Mouse (Mus musculus) neural tube, embryonic 10.5 days (tissue): ENCODE data around the gene Ctxn1.
"Not testable (repeated sequence)": the region's sequence is repeated elsewhere in the genome, so short reads cannot be mapped to it uniquely, and the experiment has no call there.

Source experiments
- DNase-seq: peaks from one replicate; pipeline ENCODE4 v3.0.0-alpha.2; 2017; ENCODE audit warnings: low spot score; ENCODE audit errors: extremely low spot score

The Ctxn1 gene

GRCm38 (mm10) chr8:4259125-4259804 lies at the start of gene Ctxn1:
Gene Ctxn1, minus strand, starts transcription at chr8:4259274.
- DNase-seq: peak; percentile 98

- DNase-seq: no peak
These were observed 46.8 kb upstream of the Ctxn1 start for GRCm38 (mm10) chr8:4305838-4306237.

DNA sequence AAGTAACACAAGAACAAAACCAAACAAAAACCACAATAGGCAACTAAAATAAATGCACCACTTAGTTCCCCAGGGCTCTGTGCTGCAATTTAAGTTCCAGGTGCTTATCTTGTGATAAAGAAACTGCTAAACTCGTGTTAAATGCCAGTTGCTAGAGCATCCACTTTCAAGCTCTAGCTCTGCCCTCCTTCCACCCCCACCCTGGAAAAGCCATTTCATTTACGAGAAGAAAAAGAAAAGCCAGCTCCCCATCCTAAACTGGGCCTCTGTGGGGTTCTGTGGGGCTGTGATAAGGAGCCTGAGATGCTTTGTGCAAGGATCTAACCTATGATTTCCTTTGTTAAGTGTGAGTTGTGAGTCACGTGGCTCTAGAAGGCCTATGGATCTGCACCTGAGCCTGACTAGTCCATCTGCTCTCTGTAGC lies 45.1 kb upstream of the Ctxn1 start:
- no peak for DNase-seq

DNA sequence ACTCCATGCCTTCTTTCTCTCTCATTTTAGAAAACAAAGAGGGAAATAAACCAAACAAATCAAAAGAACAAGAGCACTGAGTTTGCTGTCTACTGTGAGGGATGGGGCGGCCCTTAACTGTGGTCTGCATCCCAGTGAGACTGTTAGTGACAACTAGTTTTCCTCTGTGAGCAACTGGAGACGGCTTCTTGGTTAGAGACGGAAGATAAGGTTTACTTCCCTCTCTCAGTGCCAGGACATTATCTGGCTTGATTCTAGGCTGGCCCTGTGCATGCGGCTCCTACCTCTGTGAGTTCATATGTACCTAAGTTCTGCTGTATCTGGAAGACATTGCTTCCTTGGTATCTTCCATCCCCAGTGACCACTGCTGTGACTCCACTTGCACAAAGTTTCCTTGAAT lies 38.7 kb upstream of the Ctxn1 start:
- DNase-seq: no peak

- DNase-seq: no peak
These were observed 33.7 kb upstream of the Ctxn1 start for GRCm38 (mm10) chr8:4292738-4293137.

- DNase-seq: no peak
These were observed 17.0 kb upstream of the Ctxn1 start for GRCm38 (mm10) chr8:4276111-4276465.

- DNase-seq: peak; percentile 91
These were observed 16.4 kb upstream of the Ctxn1 start, which contains the start of gene Timm44 for GRCm38 (mm10) chr8:4275275-4276110. Gene Timm44, minus strand, starts transcription at chr8:4275913.

- DNase-seq: no peak
These were observed 10.5 kb upstream of the Ctxn1 start for GRCm38 (mm10) chr8:4269609-4270008.

DNA sequence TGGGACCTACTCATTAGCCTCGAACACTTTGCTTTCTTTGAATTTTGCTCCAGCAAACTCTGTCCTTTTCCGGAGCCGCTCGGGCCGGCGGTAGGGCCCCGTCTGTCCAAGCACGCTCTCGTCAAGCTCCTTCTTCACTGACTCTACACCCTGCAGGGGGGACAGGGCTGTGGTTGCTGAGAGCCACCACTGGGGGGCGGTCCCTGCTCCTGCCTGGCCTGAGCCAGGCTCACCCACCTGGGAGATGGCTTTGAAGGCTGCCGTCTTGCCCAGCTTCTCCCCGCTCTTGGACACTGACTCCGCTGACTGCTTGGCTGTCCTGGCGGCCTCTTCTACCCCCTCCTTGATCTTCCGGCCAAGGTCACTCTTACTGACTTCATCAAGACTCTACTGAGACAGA lies 8.6 kb upstream of the Ctxn1 start:
- no peak for DNase-seq

GRCm38 (mm10) chr8:4265160-4265914 lies 6.3 kb upstream of the Ctxn1 start:
- DNase-seq: no peak

GRCm38 (mm10) chr8:4263105-4263791 lies 4.2 kb upstream of the Ctxn1 start:
- DNase-seq: no peak

- DNase-seq: no peak
These were observed 714 bp upstream of the Ctxn1 start for GRCm38 (mm10) chr8:4259805-4260170.

DNA sequence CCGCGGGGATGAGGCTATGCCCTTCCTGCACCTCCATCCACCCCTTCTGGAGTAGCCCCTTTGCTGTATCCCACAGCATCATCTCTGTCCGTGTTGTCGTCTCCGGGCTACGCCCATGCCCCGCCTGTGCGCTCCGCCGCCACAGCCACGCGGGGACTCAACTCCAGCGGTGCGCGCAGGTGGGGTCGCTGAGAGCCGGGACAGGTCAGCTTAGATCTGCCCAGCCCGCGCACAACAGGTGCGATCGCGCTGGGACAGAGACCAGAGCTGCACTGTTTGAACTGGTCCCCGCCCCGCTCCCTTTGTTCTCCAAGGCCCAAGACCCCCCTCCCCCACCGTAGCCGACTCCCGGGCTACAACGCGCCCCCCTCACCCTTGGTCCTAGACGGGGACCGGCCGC lies 396 bp downstream of the Ctxn1 start:
- DNase-seq: no peak

DNA sequence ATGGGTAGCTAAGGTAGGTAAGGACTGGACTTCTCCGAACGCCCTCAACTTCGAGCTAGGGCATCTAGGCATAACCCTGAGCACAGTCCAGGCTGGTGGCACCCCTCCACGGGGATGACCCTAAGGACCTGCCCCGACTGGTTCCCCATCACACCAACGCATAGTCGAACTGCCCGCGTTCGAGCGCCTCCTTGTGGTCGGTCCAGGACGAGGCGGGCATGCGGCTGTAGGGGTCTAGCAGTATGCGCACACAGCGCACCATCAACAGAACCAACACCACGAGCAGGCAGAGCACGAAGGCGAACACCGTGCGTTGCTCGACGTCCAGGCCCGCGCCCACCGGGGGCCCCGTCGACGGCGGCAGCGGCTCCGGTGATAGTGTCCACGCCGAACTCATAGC lies 841 bp downstream of the Ctxn1 start:
- DNase-seq: peak; percentile 92

GRCm38 (mm10) chr8:4257350-4257749 lies 1.7 kb downstream of the Ctxn1 start:
- no peak for DNase-seq

DNA sequence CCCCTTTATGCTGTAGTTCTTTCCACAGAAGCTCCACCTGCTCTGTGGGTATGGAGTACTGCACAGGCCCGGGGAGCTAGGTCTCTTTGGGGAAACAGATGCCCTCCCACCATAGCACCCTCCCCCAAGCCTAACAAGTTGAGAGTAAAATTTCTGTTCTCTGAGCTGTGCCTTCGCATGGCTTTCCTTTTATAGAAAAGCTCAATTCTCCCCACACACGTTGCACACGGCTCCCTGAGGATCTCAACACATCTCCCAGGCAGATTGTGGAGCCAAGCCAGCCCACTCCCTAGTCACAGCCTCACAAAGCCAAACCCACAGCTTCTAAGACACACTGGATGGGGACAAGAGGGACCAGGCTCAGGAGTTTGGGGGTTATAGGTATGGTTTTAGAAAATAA lies 2.2 kb downstream of the Ctxn1 start:
- no peak for DNase-seq

- not testable (repeated sequence) for DNase-seq
These were observed 3.6 kb downstream of the Ctxn1 start for GRCm38 (mm10) chr8:4255471-4255870.

DNA sequence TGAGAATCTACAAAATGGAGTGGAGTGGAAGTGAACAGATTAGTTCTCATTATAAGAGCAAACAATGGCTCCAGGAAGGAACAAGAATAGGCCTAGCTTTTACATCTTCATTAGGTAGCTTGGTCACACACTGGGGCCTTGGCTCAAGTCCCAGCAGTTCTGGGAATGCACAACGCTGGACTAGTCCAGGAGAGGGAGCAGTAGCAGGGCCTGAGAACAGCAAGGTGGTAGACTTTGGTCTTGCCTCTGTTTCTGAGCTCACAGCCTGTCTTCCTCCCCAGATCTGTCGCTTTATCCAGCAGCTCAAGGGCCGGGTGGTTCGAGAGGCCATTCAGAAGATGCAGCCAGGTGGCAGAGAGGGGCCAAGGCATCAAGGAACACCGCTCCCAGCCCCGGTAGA lies 5.1 kb downstream of the Ctxn1 start:
- no peak for DNase-seq

GRCm38 (mm10) chr8:4252934-4253841 lies 5.9 kb downstream of the Ctxn1 start, which contains the start of gene Snapc2:
Gene Snapc2, plus strand, starts transcription at chr8:4253080.
- peak; percentile 96 for DNase-seq

GRCm38 (mm10) chr8:4252116-4252760 lies 6.8 kb downstream of the Ctxn1 start:
- no peak for DNase-seq
